Mouse (Mus musculus): Measurements from ENCODE around the gene Cntd1. TPM values are rescaled to one million over a fixed set of nuclear protein-coding genes. Genes with fewer than 3 reads are reported as not detected.

The Cntd1 gene
- polyA plus RNA-seq, 1 experiment from 2014 or later = 2.0 TPM

DNA sequence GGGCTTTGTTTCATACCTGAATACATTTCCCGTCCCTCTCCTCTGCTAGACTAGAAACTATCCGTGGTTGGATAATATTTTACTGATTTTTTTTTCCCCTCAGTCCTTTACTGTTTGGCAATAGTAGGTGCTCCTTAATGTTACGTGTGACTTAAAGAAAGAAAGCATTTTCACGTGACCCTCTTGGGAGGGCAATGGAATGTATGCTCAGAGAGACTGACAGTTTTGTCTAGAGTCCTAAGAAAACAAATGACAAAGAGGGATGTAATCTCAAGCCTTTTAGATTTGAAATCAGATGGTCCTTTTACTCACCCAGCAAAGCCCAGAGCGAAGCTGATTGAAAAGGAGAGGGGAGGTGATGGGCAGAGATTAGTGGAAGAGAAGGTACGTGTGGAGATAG, 12.9 kb upstream of the Cntd1 start:
- no peak overlapping the region for H3K9ac ChIP-seq (ENCODE audit: low read depth, low read length)
- ATAC-seq (replicated peaks; ENCODE audit: low FRiP score, low read depth) (no peak), DNase-seq (ENCODE audit: low spot score) (no peak)
- peaks cover 4% of the 10 kb centered on the region; the same call in 1 of the 2 replicates for H3K27me3 ChIP-seq (ENCODE audit: insufficient read depth, low read length)
- 0 out of 2 replicates have a peak, but pooled peaks cover 4% of the 10 kb centered on the region for H3K36me3 ChIP-seq (ENCODE audit: insufficient read depth, low read length)
- H3K27ac ChIP-seq = no peak overlapping the region
- no peak for TF ChIP-seq CTCF (IDR thresholded peaks at IDR 0.05; ENCODE audit: low read depth)
- 52% methylated on average over 6 of the region's 6 CpGs for WGBS
- H3K4me2 ChIP-seq (ENCODE audit: low read length) = 0 out of 2 replicates have a peak overlapping the region, but pooled peaks have one; percentile 47
- H3K4me3 ChIP-seq (replicated peaks; ENCODE audit: low read depth, low read length) = no peak overlapping the region
- H3K9me3 ChIP-seq (replicated peaks; ENCODE audit: low read length) = no peaks in the 10 kb centered on the region
- H3K4me1 ChIP-seq (replicated peaks; ENCODE audit: insufficient read depth, low read length) = peaks cover 26% of the 10 kb centered on the region

DNA sequence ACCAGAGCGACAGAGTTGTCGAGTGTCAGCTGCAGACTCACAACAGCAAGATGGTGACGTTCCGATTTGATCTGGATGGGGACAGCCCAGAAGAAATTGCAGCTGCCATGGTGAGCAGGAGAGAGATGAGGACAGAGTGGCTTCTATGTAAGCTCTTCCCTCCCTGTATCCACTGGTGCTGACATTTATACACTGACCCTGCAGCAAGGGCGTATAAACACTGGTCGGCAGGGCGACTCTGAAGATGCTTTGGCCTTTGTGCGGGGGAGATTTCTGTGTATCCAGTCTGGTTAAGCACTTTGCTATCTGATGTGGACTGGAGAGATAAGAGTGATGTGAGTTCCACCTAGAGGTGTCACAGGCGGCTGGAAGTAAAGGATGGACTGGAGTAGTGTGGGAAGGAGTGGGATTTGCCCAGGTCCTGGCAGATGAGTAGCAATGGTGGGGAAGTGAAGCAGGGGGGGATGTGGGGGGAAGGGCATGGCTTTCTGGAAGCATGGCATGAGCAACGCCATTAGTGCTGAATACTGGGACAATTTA, 9.2 kb upstream of the Cntd1 start:
- WGBS = 17% methylated on average over 10 of the region's 10 CpGs
- ATAC-seq (replicated peaks; ENCODE audit: low FRiP score, low read depth) (no peak), DNase-seq (ENCODE audit: low spot score) (no peak)
- no peak overlapping the region for H3K27ac ChIP-seq
- no peak overlapping the region for H3K4me3 ChIP-seq (replicated peaks; ENCODE audit: low read depth, low read length)
- 0 out of 2 replicates have a peak, but pooled peaks cover 11% of the 10 kb centered on the region for H3K4me1 ChIP-seq (replicated peaks; ENCODE audit: insufficient read depth, low read length)
- H3K27me3 ChIP-seq (ENCODE audit: insufficient read depth, low read length) = no peaks in the 10 kb centered on the region
- no peak overlapping the region for H3K9ac ChIP-seq (ENCODE audit: low read depth, low read length)
- TF ChIP-seq CTCF (IDR thresholded peaks at IDR 0.05; ENCODE audit: low read depth) = no peak
- 0 out of 2 replicates have a peak, but pooled peaks cover 4% of the 10 kb centered on the region for H3K36me3 ChIP-seq (ENCODE audit: insufficient read depth, low read length)
- H3K9me3 ChIP-seq (replicated peaks; ENCODE audit: low read length) = no peaks in the 10 kb centered on the region
- no peak overlapping the region for H3K4me2 ChIP-seq (ENCODE audit: low read length)

DNA sequence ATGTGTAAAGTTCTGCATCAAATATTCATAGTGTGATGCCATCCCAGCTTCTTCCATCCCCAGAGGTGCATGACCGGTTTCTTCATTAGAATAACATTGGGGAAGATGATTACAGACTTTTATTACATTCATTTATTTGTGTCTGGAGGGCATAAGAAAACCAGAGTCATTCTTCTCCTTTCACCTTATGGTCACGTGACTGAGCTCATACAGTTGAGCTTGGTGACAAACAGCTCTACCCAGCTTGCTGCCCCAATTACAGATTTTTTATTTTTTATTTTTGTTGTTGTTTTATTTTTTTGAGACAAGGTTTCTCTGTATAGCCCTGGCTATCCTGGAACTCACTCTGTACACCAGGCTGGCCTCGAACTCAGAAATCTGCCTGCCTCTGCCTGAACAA, 6.4 kb upstream of the Cntd1 start:
- no peak for TF ChIP-seq CTCF (IDR thresholded peaks at IDR 0.05; ENCODE audit: low read depth)
- Histone ChIP-seq H3K36me3 (ENCODE audit: insufficient read depth, low read length) (0 out of 2 replicates have a peak, but pooled peaks cover 12% of the 10 kb centered on the region), H3K27me3 (ENCODE audit: insufficient read depth, low read length) (no peaks in the 10 kb centered on the region), H3K4me1 (replicated peaks; ENCODE audit: insufficient read depth, low read length) (peaks cover 20% of the 10 kb centered on the region), H3K4me3 (replicated peaks; ENCODE audit: low read depth, low read length) (no peak overlapping the region), H3K9ac (ENCODE audit: low read depth, low read length) (no peak overlapping the region), H3K9me3 (replicated peaks; ENCODE audit: low read length) (no peaks in the 10 kb centered on the region), H3K4me2 (ENCODE audit: low read length) (no peak overlapping the region), H3K27ac (no peak overlapping the region)
- ATAC-seq (replicated peaks; ENCODE audit: low FRiP score, low read depth) (no peak), DNase-seq (ENCODE audit: low spot score) (no peak)
- WGBS = 82% methylated on average over 3 of the region's 3 CpGs

DNA sequence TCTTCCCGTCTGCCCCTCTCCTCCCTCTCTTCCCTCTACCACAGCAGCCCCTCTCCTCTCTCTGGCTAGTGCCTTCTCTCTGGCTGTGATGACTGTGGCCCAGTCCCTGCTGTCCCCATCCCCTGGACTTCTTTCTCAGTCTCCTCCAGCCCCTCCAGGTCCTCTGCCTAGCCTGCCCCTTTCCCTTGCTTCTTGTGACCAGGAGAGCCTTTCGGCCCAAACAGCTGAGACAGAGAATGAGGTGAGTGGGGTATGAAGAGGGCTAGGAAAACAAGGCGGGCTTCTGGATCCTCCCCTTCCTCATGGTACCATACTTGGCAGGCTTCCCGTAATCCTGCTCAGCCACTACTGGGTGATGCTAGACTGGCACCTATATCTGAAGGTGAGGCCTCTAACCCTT, 3.5 kb upstream of the Cntd1 start:
- H3K9me3 ChIP-seq (replicated peaks; ENCODE audit: low read length) = no peaks in the 10 kb centered on the region
- H3K9ac ChIP-seq (ENCODE audit: low read depth, low read length) = no peak overlapping the region
- TF ChIP-seq CTCF (IDR thresholded peaks at IDR 0.05; ENCODE audit: low read depth) = no peak
- no peak overlapping the region for H3K27ac ChIP-seq
- no peaks in the 10 kb centered on the region for H3K27me3 ChIP-seq (ENCODE audit: insufficient read depth, low read length)
- WGBS = 75% methylated on average over 4 of the region's 4 CpGs
- no peak for ATAC-seq (replicated peaks; ENCODE audit: low FRiP score, low read depth)
- H3K4me1 ChIP-seq (replicated peaks; ENCODE audit: insufficient read depth, low read length) = peaks cover 32% of the 10 kb centered on the region
- no peak overlapping the region for H3K4me2 ChIP-seq (ENCODE audit: low read length)
- H3K36me3 ChIP-seq (ENCODE audit: insufficient read depth, low read length) = 0 out of 2 replicates have a peak, but pooled peaks cover 9% of the 10 kb centered on the region
- no peak for DNase-seq (ENCODE audit: low spot score)
- no peak overlapping the region for H3K4me3 ChIP-seq (replicated peaks; ENCODE audit: low read depth, low read length)

DNA sequence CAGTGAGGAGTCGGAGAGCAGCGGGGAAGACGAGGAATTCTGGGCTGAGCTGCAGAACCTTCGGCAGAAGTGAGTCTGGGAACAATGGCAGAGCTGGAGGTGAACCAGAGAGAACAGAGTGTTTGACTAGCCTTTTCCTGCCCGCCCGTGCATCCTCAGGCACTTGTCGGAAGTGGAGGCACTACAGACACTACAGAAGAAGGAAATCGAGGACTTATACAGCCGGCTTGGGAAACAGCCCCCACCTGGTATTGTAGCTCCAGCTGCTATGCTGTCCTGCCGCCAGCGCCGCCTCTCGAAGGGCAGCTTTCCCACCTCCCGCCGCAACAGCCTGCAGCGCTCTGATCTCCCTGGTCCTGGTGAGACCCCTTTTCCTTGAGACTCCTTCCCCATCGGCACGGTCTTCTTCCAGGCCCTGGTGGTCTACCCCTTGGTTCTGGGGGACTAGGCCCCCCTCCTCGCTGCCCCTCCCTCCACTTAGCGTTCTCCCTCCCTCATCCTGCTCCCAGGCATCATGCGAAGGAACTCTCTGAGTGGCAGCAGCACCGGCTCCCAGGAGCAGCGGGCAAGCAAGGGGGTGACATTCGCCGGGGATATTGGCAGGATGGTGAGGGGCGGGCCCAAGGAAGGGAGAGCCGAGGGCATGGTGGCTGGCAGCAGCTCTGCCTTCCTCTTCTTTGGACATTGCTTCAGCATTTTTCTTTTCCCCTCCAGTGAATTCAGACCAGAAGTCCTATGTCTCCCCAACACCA, 2.3 kb upstream of the Cntd1 start:
- Histone ChIP-seq H3K27me3 (ENCODE audit: insufficient read depth, low read length) (no peaks in the 10 kb centered on the region), H3K9me3 (replicated peaks; ENCODE audit: low read length) (no peaks in the 10 kb centered on the region), H3K27ac (peak overlapping the region; percentile 89), H3K4me1 (replicated peaks; ENCODE audit: insufficient read depth, low read length) (peaks cover 37% of the 10 kb centered on the region), H3K4me3 (replicated peaks; ENCODE audit: low read depth, low read length) (no peak overlapping the region), H3K36me3 (ENCODE audit: insufficient read depth, low read length) (0 out of 2 replicates have a peak, but pooled peaks cover 9% of the 10 kb centered on the region), H3K4me2 (ENCODE audit: low read length) (peak overlapping the region; percentile 82), H3K9ac (ENCODE audit: low read depth, low read length) (peak overlapping the region; percentile 37; the same call in 1 of the 2 replicates)
- DNase-seq (ENCODE audit: low spot score) = no peak
- 35% methylated on average over 27 of the region's 27 CpGs for WGBS
- no peak for ATAC-seq (replicated peaks; ENCODE audit: low FRiP score, low read depth)
- TF ChIP-seq CTCF (IDR thresholded peaks at IDR 0.05; ENCODE audit: low read depth) = no peak

DNA sequence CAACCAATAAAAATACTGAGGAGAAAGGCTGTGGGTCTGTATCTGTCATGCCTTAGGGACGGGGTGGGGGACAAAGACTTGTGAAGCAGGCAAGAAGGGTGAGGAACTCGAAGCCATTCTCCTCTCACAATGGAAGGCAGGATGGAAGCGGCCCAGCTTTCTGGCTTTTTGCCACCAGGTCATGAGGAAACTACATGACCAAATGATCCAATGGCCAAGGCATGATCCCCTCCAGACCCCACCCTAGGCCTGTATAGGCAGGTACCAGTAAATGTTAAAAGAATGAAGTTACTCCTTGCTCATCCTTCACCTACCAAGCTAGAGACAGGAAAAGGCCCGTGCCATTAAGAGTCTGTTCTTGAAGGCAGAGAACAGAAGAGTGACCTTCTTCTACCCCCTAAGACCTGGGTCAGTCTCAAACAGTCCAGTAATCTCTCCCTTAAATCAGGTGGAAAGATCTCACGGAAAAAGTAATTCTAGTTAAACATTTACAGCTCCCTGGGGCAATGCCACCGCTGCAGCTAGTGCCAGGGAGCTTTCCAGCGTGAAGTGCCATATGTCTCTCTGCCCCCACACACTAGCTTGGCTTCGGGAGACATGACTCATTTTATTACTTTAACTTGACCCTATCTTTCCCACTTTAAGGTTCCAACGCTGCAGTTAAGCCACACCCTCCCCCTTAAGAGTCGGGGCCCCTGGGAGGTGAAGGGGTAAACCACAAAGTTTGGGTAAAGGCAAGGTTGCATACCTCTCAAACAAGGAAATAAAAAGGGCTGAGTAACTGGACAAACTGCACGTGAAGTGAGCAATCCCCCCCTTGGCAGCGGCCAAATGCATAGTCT, 1.2 kb upstream of the Cntd1 start:
- Histone ChIP-seq H3K4me1 (replicated peaks; ENCODE audit: insufficient read depth, low read length) (peaks cover 37% of the 10 kb centered on the region), H3K27ac (peak overlapping the region; percentile 89), H3K4me2 (ENCODE audit: low read length) (peak overlapping the region; percentile 82), H3K27me3 (ENCODE audit: insufficient read depth, low read length) (no peaks in the 10 kb centered on the region), H3K9ac (ENCODE audit: low read depth, low read length) (peak overlapping the region; percentile 75), H3K9me3 (replicated peaks; ENCODE audit: low read length) (no peaks in the 10 kb centered on the region), H3K4me3 (replicated peaks; ENCODE audit: low read depth, low read length) (peak overlapping the region; percentile 59), H3K36me3 (ENCODE audit: insufficient read depth, low read length) (0 out of 2 replicates have a peak, but pooled peaks cover 9% of the 10 kb centered on the region)
- DNase-seq (ENCODE audit: low spot score) (no peak), ATAC-seq (replicated peaks; ENCODE audit: low FRiP score, low read depth) (peak; percentile 62)
- TF ChIP-seq CTCF (IDR thresholded peaks at IDR 0.05; ENCODE audit: low read depth) = no peak
- 35% methylated on average over 12 of the region's 12 CpGs for WGBS

Data from kidney, postnatal 0 days (tissue).